Comparison of ENCODE assay signal across 10 mouse cellular contexts in the genomic region with DNA sequence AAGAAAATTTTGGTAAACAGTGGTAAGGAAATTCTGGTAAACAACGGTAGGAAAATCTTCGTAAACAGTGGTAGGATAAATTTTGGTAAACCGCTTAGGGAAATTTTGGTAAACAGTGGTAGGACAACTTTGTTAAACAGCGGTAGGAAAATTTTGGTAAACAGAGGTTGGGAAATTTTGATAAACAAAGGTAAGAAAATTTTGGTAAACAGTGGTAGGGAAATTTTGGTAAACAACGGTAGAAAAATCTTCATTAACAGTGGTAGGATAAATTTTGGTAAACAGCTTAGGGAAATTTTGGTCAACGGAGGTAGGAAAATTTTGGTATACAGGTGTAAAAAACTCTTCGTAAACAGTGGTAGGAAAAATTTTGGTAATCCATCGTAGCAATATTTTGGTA.
DNase-seq lines count a peak whose midpoint lies in the region; ATAC-seq lines count a peak whose summit lies in the region.
"Had no signal": no experiment of that assay in that cellular context is flagged by ENCODE, and none has a peak within 500 bp of the region (broad histone marks: within the 10 kb centered on the region; RNA-seq: fewer than 3 reads in every experiment).

No protein-coding gene starts in this region.

- H3K9me3 ChIP-seq in midbrain, embryonic 11.5 days (ENCODE audit: control insufficient read depth, low read length) = no peaks in the 10 kb centered on the region
- peaks cover 3% of the 10 kb centered on the region; the same call in 1 of the 2 replicates for H3K9me3 ChIP-seq in midbrain, embryonic 15.5 days
- H3K9me3 ChIP-seq in kidney, embryonic 16.5 days (ENCODE audit: low read length) = peaks cover 6% of the 10 kb centered on the region; the same call in 1 of the 2 replicates
- H3K9me3 ChIP-seq: liver, embryonic 15.5 days had no signal

- H3K4me1 ChIP-seq in midbrain, embryonic 11.5 days (ENCODE audit: control insufficient read depth, insufficient read depth, low read length) = no peaks in the 10 kb centered on the region
- no peaks in the 10 kb centered on the region for H3K4me1 ChIP-seq in midbrain, embryonic 15.5 days
- H3K4me1 ChIP-seq in kidney, embryonic 16.5 days (ENCODE audit: insufficient read depth, low read length) = no peaks in the 10 kb centered on the region
- H3K4me1 ChIP-seq: liver, embryonic 15.5 days had no signal

- no peak overlapping the region for H3K27ac ChIP-seq in midbrain, embryonic 11.5 days (ENCODE audit: low read depth, low read length)
- no peak overlapping the region for H3K27ac ChIP-seq in midbrain, embryonic 15.5 days
- no peak overlapping the region for H3K27ac ChIP-seq in kidney, embryonic 16.5 days (ENCODE audit: low read length)
- H3K27ac ChIP-seq: liver, embryonic 15.5 days had no signal

- no peak overlapping the region for H3K4me3 ChIP-seq in midbrain, embryonic 11.5 days (ENCODE audit: low read depth, low read length)
- no peak overlapping the region for H3K4me3 ChIP-seq in midbrain, embryonic 15.5 days
- H3K4me3 ChIP-seq in kidney, embryonic 16.5 days (ENCODE audit: low read length) = no peak overlapping the region
- H3K4me3 ChIP-seq: liver, embryonic 15.5 days had no signal

- no peak overlapping the region for H3K9ac ChIP-seq in midbrain, embryonic 11.5 days (ENCODE audit: low read length)
- H3K9ac ChIP-seq in midbrain, embryonic 15.5 days = no peak overlapping the region
- H3K9ac ChIP-seq in kidney, embryonic 16.5 days (replicated peaks; ENCODE audit: low read length) = no peak overlapping the region
- H3K9ac ChIP-seq: liver, embryonic 15.5 days had no signal

- H3K36me3 ChIP-seq in midbrain, embryonic 11.5 days (ENCODE audit: control insufficient read depth, insufficient read depth, low read length) = no peaks in the 10 kb centered on the region
- H3K36me3 ChIP-seq in midbrain, embryonic 15.5 days (replicated peaks) = no peaks in the 10 kb centered on the region
- H3K36me3 ChIP-seq in kidney, embryonic 16.5 days (ENCODE audit: insufficient read depth, low read length) = no peaks in the 10 kb centered on the region
- H3K36me3 ChIP-seq: liver, embryonic 15.5 days had no signal

- peak; percentile 62 for DNase-seq in embryo, embryonic 10.5 days (ENCODE audit: low spot score)
- DNase-seq in embryo, embryonic 10 days (ENCODE audit: low spot score) = no peak
- DNase-seq in midbrain, embryonic 11.5 days (ENCODE audit: low spot score, missing footprints) = peak; percentile 97
- DNase-seq in gonadal fat pad, adult 2 months (ENCODE audit: low read depth) = peak; percentile 24
- peak; percentile 22 for DNase-seq in skeletal muscle tissue, adult 2 months (ENCODE audit: low read depth, low spot score)
- DNase-seq in kidney, adult 9 months = no peak
- DNase-seq: gastrocnemius, postnatal 14 days had no signal

- no peaks in the 10 kb centered on the region for H3K27me3 ChIP-seq in midbrain, embryonic 11.5 days (ENCODE audit: control insufficient read depth, insufficient read depth, low read length)
- H3K27me3 ChIP-seq in midbrain, embryonic 15.5 days (replicated peaks) = no peaks in the 10 kb centered on the region
- no peaks in the 10 kb centered on the region for H3K27me3 ChIP-seq in kidney, embryonic 16.5 days (ENCODE audit: insufficient read depth, low read length)
- H3K27me3 ChIP-seq: liver, embryonic 15.5 days had no signal

- WGBS in midbrain, embryonic 11.5 days = 52% methylated on average over 8 of the region's 8 CpGs
- WGBS in midbrain, embryonic 15.5 days = 51% methylated on average over 8 of the region's 8 CpGs
- WGBS in kidney, embryonic 16.5 days = 52% methylated on average over 8 of the region's 8 CpGs

- H3K4me2 ChIP-seq in midbrain, embryonic 11.5 days = no peak overlapping the region
- no peak overlapping the region for H3K4me2 ChIP-seq in midbrain, embryonic 15.5 days
- H3K4me2 ChIP-seq in kidney, embryonic 16.5 days (replicated peaks; ENCODE audit: low read depth, low read length) = no peak overlapping the region
- H3K4me2 ChIP-seq: liver, embryonic 15.5 days had no signal

- ATAC-seq in midbrain, embryonic 11.5 days (ENCODE audit: low FRiP score) = 0 out of 2 replicates have a peak, but pooled peaks have one; percentile 38
- ATAC-seq in midbrain, embryonic 15.5 days (replicated peaks) = no peak
- no peak for ATAC-seq in kidney, embryonic 16.5 days (ENCODE audit: low FRiP score, low TSS enrichment)

Comparison
In these comparisons a context has a peak if more than half of its experiments do, and no peak if none do; other contexts are left out.
1. DNase-seq: peak in embryo, embryonic 10.5 days (single experiment), midbrain, embryonic 11.5 days (single experiment), gonadal fat pad, adult 2 months (single experiment) and skeletal muscle tissue, adult 2 months (single experiment); none in embryo, embryonic 10 days (single experiment) and kidney, adult 9 months (single experiment).